Mouse (Mus musculus) kidney, adult 2 months (tissue): Measurements from ENCODE around the gene Pttg1. TPM values are rescaled to one million over a fixed set of nuclear protein-coding genes. Genes with fewer than 3 reads are reported as not detected.

ENCODE experiments used
- DNase-seq: peaks from one replicate; pipeline ENCODE4 v3.0.0; 2021
- H3K27ac ChIP-seq: fragments of 200-500 bp; 2 replicates; pipeline ENCODE4 v1.5.1; 2012; ENCODE audit warnings: low read depth, low read length, control low read depth, inconsistent platforms; ENCODE audit not compliant: insufficient read depth
- H3K27me3 ChIP-seq: fragments of 200-500 bp; replicated peaks from 2 replicates; pipeline ENCODE4 v1.6.1; 2012; ENCODE audit warnings: mild to moderate bottlenecking, moderate library complexity, low read length, inconsistent platforms; ENCODE audit not compliant: control insufficient read depth, insufficient read depth
- H3K36me3 ChIP-seq: fragments of 200-500 bp; 2 replicates; pipeline ENCODE4 v1.6.1; 2012; ENCODE audit warnings: mild to moderate bottlenecking, moderate library complexity, low read length, inconsistent platforms; ENCODE audit not compliant: control insufficient read depth, insufficient read depth
- H3K4me1 ChIP-seq: fragments of 200-500 bp; 2 replicates; pipeline ENCODE4 v1.6.1; 2011; ENCODE audit warnings: low read length; ENCODE audit not compliant: control insufficient read depth, insufficient read depth
- H3K4me3 ChIP-seq: fragments of 200-500 bp; 2 replicates; pipeline ENCODE4 v1.5.1; 2011; ENCODE audit warnings: mild to moderate bottlenecking, low read depth, low read length, control low read depth; ENCODE audit not compliant: insufficient read depth
- CTCF ChIP-seq: fragments of 200-500 bp; conservative IDR thresholded peaks from 2 replicates; pipeline ENCODE4 v1.5.1; 2011; ENCODE audit warnings: low read depth, mild to moderate bottlenecking, control low read depth, low read length, moderate library complexity, mixed read lengths; ENCODE audit not compliant: insufficient read depth, insufficient read length
- POLR2A ChIP-seq: fragments of 200-500 bp; IDR thresholded peaks from one replicate; pipeline ENCODE4 v1.6.1; 2011; ENCODE audit warnings: low read depth, low read length, control low read depth
- WGBS: fragments of 180-500 bp; shearing (Covaris S2); methylation state at CpG from one replicate; pipeline ENCODE4 v1.1.7; 2018; 5-methylcytosine and 5-hydroxymethylcytosine counted together
- polyA plus RNA-seq: library from polyadenylated mRNA; depleted of rRNA; stranded (reverse); fragments of >200 nt; gene quantifications from 2 replicates; pipeline ENCODE4 v1.2.3, GENCODE M21; 2012

The Pttg1 gene
- polyA plus RNA-seq, 1 experiment = 45.4 TPM

DNA sequence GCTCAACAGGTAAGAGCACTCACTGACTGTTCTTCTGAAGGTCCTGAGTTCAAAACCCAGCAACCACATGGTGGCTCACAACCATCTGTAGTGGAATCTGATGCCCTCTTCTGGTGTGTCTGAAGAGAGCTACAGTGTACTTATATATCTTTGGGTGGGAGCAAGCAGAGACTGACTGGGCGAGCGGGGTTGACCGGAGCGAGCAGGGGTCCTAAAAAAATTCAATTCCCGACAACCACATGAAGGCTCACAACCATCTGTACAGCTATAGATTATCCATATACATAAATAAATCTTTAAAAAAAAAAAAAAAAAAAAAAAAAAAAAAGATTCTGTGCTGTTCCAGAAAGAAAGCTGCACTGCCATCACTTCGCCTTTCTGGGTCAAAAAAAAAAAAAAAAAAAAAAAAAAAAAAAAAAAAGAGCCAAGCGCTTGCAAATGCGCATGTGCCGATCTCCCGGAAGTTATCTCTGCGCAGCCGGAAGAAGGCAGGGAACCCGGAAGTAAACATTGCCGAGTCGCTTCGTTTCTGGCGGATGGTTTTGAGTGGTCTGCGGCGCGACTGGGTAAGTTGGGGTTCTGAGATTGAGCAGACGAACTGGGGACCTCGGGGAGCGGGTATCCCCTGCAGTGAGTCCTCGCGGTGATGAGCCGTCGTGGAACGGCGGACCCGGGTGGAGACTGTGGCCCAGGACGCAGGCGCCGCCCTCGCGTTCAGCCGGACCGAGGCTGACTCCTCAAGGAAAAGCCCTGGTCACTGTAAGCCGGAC is 7.4 kb upstream of the Pttg1 start, which contains the start of gene Slu7:
Gene Slu7, plus strand, starts transcription at position 491 of the 770 bp plus-strand sequence.
- 8% methylated on average over 38 of the region's 38 CpGs for WGBS
- Histone ChIP-seq H3K4me3 (peak within 1 kb of the TSS; percentile 99), H3K4me1 (peaks cover 6% of the 10 kb centered on the region; the same call in 1 of the 2 replicates), H3K36me3 (peaks cover 3% of the 10 kb centered on the region), H3K27me3 (no peaks in the 10 kb centered on the region), H3K27ac (peak within 1 kb of the TSS; percentile 88)
- DNase-seq = peak; percentile 83
- TF ChIP-seq POLR2A (no peak), CTCF (no peak)

DNA sequence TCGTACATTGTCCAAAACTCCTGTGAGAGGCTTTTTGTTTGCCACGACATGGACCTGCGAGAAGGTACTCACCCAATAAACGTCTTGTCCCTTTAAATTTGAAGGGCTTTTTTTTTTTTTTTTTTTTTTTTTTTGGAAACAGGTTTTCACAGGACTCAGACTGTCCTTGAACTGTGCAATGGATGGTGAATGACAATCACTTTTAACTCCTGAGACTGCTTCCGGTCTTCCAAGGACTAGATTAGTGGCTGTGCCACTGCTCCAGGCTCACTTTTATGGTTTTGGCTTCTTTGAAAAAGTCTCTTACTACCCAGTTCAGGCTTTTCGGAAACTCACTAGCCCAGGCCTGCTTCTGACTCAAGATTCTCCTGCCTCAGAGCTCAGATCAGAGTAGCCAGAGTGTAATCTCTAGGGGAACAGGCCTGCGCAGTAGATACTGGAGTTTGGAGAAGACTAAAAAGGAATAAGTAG is 398 bp upstream of the Pttg1 start:
- Histone ChIP-seq H3K4me3 (peak overlapping the region; percentile 22; the same call in 1 of the 2 replicates), H3K27ac (peak overlapping the region; percentile 96), H3K36me3 (no peaks in the 10 kb centered on the region; the same call in 1 of the 2 replicates), H3K27me3 (no peaks in the 10 kb centered on the region), H3K4me1 (peaks cover 11% of the 10 kb centered on the region)
- no peak for DNase-seq
- TF ChIP-seq POLR2A (no peak), CTCF (no peak)
- WGBS = 16% methylated on average over 7 of the region's 7 CpGs

DNA sequence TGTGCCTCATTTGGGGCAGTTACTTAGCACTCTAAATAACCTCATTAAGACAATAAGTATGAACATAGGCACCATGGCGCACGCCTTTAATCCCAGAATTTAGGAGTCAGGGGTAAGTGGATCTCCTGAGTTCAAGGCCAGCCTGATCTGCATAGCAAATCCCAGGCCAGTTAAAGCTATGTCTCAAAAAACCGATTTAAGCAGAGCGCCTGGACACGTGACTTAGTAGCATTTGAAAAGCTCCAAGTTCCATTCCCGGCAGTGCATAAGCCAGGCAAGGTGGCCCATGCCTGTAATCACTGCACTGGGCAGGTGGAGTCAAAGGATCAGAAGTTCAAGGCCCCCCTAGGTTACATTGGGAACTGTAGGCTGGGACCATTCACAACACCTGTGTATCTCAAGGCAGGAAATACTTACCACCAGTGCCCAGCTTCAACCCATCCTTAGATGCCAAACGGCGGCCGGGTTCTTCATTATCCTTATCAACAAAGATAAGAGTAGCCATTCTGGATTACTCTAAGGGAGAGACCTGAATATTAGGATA is 813 bp downstream of the Pttg1 start:
- no peak for DNase-seq
- no peak for TF ChIP-seq CTCF
- TF ChIP-seq POLR2A = no peak
- no peaks in the 10 kb centered on the region; the same call in 1 of the 2 replicates for H3K36me3 ChIP-seq
- no peak overlapping the region for H3K27ac ChIP-seq
- H3K27me3 ChIP-seq = no peaks in the 10 kb centered on the region
- peaks cover 11% of the 10 kb centered on the region for H3K4me1 ChIP-seq
- peak overlapping the region; percentile 76; the same call in 1 of the 2 replicates for H3K4me3 ChIP-seq
- 87% methylated on average over 9 of the region's 9 CpGs for WGBS

DNA sequence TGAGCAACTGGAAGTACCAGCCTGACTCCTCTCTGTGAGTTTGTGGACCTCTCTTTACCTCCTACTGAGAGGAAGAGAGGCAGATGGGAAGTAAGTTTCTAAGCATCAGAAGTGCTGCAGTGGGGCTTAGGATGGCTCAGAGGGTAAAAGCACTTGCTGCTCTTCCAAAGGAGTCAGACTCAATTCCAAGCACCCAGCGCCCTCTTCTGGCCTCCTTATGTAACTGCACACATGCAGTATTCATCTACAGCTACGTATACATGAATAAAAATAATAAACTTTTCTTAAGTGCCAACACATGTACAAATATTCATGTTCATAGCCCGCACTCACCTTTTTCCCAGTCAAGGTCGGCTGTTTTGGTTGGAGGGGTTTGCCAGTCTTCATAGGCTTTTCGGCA is 1.7 kb downstream of the Pttg1 start:
- H3K36me3 ChIP-seq = no peaks in the 10 kb centered on the region; the same call in 1 of the 2 replicates
- no peak overlapping the region for H3K27ac ChIP-seq
- H3K4me1 ChIP-seq = peaks cover 11% of the 10 kb centered on the region
- no peak overlapping the region for H3K4me3 ChIP-seq
- TF ChIP-seq POLR2A = no peak
- peak; percentile 29; the same call in 1 of the 2 replicates for TF ChIP-seq CTCF
- no peaks in the 10 kb centered on the region for H3K27me3 ChIP-seq
- no peak for DNase-seq
- 81% methylated on average over 5 of the region's 5 CpGs for WGBS

DNA sequence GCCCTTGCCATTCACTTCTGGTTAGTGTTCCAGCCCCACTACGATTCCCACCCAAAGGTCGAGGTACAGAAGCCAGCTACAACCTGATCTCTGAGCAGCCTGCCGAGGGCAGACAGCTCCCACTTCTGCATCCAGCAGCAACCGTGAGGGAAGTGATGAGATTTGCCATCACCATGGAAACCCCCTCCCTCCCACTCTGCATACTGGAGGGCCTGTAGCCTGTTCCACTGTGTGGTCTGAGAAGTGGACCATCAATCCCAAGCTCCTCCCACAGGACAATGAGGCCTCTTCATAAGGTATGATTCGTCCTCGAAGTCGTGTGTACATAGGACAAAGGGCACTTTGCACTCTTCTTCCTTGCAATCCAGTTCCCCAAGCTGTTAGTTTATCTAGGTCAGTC is 8.8 kb downstream of the Pttg1 start:
- 30% methylated on average over 7 of the region's 7 CpGs for WGBS
- no peak overlapping the region for H3K4me3 ChIP-seq
- H3K36me3 ChIP-seq = no peaks in the 10 kb centered on the region; the same call in 1 of the 2 replicates
- no peak for TF ChIP-seq POLR2A
- no peak for TF ChIP-seq CTCF
- no peak for DNase-seq
- no peaks in the 10 kb centered on the region for H3K27me3 ChIP-seq
- H3K27ac ChIP-seq = no peak overlapping the region
- no peaks in the 10 kb centered on the region for H3K4me1 ChIP-seq

DNA sequence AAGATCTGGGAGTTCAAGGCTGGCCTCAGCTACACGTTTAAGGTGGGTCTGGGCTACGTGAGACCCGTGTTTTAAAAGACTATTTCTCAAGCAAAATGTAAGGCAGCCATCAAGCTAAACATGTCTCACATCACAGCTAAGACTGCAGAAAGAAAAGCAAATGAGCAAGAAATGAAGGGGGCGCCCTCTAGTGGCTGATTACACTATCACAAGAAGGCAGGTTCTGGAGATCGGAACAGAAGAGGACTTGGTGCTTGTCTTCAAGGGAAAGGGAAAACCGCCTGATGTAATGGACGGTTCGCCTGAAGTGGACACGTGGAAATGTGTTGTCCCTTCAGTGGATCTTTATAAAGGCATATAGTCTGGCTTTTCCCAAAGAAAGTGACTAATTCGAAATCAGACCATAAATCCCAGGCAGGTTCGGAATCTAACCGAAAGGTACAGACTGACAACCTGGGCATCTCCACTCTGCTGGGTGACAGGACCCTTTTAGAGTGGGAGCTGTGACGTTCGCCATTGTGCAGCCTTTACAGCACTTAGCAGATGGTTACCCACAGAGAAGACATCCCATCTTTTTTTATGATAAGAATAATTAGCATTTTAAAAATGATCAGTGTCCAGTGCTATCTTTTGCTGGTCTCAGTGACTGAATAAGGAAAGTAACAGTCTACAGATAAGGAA is 13.1 kb downstream of the Pttg1 start:
- Histone ChIP-seq H3K27ac (no peak overlapping the region), H3K4me1 (no peaks in the 10 kb centered on the region), H3K4me3 (no peak overlapping the region), H3K27me3 (no peaks in the 10 kb centered on the region), H3K36me3 (no peaks in the 10 kb centered on the region)
- 26% methylated on average over 14 of the region's 14 CpGs for WGBS
- TF ChIP-seq CTCF (peak; percentile 54), POLR2A (no peak)
- DNase-seq = peak; percentile 81

DNA sequence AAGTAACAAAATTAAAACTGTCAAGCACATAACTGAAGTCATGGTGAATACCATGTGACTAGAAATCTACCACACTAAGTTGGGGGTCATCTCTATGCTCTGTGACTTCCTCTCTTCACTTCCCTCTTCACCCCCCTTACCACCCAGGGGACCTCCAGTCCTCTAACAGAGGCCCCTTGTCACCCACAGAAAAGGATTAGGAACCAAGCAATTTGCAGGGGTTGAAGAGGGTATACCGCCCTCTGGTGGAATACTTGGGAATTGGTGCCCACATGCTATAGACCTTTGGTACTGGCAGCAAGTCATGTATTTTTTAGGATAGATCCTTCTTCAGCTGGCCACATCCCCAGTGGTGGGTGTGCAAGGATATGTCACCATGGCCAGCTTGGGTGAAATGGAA is 14.6 kb downstream of the Pttg1 start:
- Histone ChIP-seq H3K4me3 (no peak overlapping the region), H3K4me1 (no peaks in the 10 kb centered on the region), H3K27me3 (no peaks in the 10 kb centered on the region), H3K27ac (no peak overlapping the region), H3K36me3 (no peaks in the 10 kb centered on the region)
- TF ChIP-seq CTCF = peak; percentile 70
- TF ChIP-seq POLR2A = no peak
- DNase-seq = peak; percentile 66
- WGBS = 6% methylated on average over 1 of the region's 1 CpGs
